Mouse (Mus musculus): ENCODE data around the gene Wdr78. TPM values are rescaled to one million over a fixed set of nuclear protein-coding genes. Genes with fewer than 3 reads are reported as not detected.

Wdr78 gene
- polyA plus RNA-seq, 1 experiment from 2014 or later, result 2.0 TPM

DNA sequence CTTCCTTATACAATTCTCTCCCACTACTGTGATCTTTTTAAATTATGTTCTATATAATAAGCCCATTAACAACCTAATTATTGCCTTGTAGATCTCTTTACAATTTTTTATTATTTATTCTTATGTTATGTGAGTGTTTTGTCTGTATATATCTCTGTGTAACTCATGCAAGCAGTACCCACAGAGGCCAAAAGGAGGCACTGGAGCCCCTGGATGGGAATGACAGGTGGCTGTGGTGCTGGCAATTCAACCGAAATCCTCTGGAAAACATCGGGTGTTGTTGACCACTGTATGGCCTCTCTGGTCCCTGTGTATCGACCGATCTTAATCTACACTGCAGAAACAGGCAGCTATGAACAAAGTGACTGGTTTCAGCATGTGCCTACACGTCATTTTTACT lies 29.1 kb downstream of the Wdr78 start:
- Histone ChIP-seq H3K4me1 (replicated peaks; ENCODE audit: control insufficient read depth, insufficient read depth, low read length) (no peaks in the 10 kb centered on the region), H3K4me2 (ENCODE audit: low read length) (no peak overlapping the region), H3K36me3 (ENCODE audit: control insufficient read depth, insufficient read depth, low read length) (no peaks in the 10 kb centered on the region), H3K27ac (ENCODE audit: low read depth) (no peak overlapping the region), H3K9me3 (ENCODE audit: control insufficient read depth, low read length) (no peaks in the 10 kb centered on the region), H3K27me3 (replicated peaks; ENCODE audit: control insufficient read depth, insufficient read depth, low read length) (no peaks in the 10 kb centered on the region), H3K9ac (ENCODE audit: low read length) (no peak overlapping the region), H3K4me3 (ENCODE audit: low read depth, low read length) (no peak overlapping the region)
- 92% methylated on average over 5 of the region's 5 CpGs for WGBS
- DNase-seq (ENCODE audit: low spot score), result no peak
- no peak for ATAC-seq (replicated peaks; ENCODE audit: low FRiP score, low TSS enrichment, low read depth)

DNA sequence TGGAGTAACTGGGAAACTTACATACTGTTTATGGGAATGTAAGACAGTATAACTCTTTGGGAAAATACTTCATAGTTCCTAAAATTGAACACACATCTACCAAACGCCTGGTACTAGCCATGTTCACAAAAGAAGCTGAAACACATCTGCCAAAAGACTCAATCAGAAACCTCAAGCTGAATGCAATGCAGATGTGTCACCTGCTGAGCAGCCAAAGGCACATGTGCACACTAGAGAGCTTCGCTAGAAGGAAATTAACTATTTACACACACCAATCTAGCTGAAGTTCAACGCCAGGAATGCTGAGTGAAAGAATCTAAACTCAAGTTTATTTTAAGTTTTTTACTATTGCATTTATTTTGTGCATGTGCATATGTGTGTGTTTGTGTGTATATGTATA lies 43.7 kb downstream of the Wdr78 start:
- Histone ChIP-seq H3K4me1 (replicated peaks; ENCODE audit: control insufficient read depth, insufficient read depth, low read length) (no peaks in the 10 kb centered on the region), H3K9ac (ENCODE audit: low read length) (no peak overlapping the region), H3K9me3 (ENCODE audit: control insufficient read depth, low read length) (no peaks in the 10 kb centered on the region), H3K4me2 (ENCODE audit: low read length) (no peak overlapping the region), H3K27ac (ENCODE audit: low read depth) (no peak overlapping the region), H3K27me3 (replicated peaks; ENCODE audit: control insufficient read depth, insufficient read depth, low read length) (no peaks in the 10 kb centered on the region), H3K4me3 (ENCODE audit: low read depth, low read length) (no peak overlapping the region), H3K36me3 (ENCODE audit: control insufficient read depth, insufficient read depth, low read length) (no peaks in the 10 kb centered on the region)
- ATAC-seq (replicated peaks; ENCODE audit: low FRiP score, low TSS enrichment, low read depth) (no peak), DNase-seq (ENCODE audit: low spot score) (no peak)
- WGBS, result 84% methylated on average over 3 of the region's 3 CpGs

DNA sequence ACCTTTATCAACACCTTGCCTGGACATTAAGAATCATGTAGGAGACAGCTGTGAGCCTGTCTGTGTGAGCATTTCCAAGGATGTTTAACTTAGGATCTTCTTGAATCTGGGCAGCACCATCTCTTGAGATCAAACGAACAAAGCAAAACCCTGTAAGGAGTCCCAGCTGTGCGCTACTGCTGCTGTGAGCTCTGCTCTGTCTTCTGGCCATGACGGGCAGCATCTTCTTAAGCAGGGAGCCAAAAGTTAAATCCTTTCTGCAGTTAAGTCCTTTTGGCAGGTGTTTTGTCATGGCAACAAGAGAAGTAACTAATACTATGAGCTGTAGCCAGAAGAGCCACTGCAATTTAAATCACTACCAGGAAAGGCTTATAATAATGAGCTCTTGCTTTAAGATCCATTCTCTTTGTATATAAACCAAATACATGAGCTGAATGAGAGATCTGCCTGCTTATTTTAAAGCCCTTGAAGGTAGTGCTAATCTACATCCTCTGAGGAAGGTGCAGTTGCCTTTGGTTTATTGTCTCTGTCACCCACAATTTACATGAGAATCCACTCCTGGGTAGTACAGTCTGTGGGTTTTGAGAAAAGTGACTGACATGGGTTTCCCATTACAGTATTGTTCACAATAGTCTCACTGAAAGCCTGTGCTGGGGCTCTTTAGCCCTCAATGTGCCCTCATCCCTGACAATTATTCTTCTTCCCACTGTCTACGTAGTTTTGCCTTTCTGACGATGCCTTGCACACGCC lies 46.3 kb downstream of the Wdr78 start:
- Histone ChIP-seq H3K4me2 (ENCODE audit: low read length) (no peak overlapping the region), H3K4me3 (ENCODE audit: low read depth, low read length) (no peak overlapping the region), H3K36me3 (ENCODE audit: control insufficient read depth, insufficient read depth, low read length) (no peaks in the 10 kb centered on the region), H3K9ac (ENCODE audit: low read length) (no peak overlapping the region), H3K27ac (ENCODE audit: low read depth) (no peak overlapping the region), H3K4me1 (replicated peaks; ENCODE audit: control insufficient read depth, insufficient read depth, low read length) (no peaks in the 10 kb centered on the region), H3K27me3 (replicated peaks; ENCODE audit: control insufficient read depth, insufficient read depth, low read length) (no peaks in the 10 kb centered on the region), H3K9me3 (ENCODE audit: control insufficient read depth, low read length) (no peaks in the 10 kb centered on the region)
- no peak for DNase-seq (ENCODE audit: low spot score)
- WGBS, result 61% methylated on average over 6 of the region's 6 CpGs
- ATAC-seq (replicated peaks; ENCODE audit: low FRiP score, low TSS enrichment, low read depth), result no peak

DNA sequence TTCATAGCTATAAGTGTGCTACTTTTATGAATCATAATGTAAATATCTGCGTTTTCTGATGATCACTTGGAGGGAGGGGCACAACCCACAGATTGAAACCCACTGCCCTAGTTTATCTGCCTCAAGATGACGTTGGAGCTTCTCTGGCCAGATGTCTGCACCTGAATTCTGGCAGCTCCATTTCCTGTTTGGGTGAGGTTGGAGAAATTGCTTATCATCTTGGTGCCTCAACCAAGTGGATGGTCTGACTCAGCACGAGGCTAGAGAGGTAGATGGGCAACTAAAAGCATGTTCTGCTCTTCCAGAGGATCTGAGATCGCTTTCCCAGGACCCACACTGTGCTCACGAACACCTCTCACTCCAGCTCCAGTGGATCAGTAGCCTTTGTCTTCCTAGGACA lies 49.4 kb downstream of the Wdr78 start:
- Histone ChIP-seq H3K36me3 (ENCODE audit: control insufficient read depth, insufficient read depth, low read length) (no peaks in the 10 kb centered on the region), H3K27me3 (replicated peaks; ENCODE audit: control insufficient read depth, insufficient read depth, low read length) (no peaks in the 10 kb centered on the region), H3K4me3 (ENCODE audit: low read depth, low read length) (no peak overlapping the region), H3K9ac (ENCODE audit: low read length) (no peak overlapping the region), H3K4me1 (replicated peaks; ENCODE audit: control insufficient read depth, insufficient read depth, low read length) (no peaks in the 10 kb centered on the region), H3K9me3 (ENCODE audit: control insufficient read depth, low read length) (no peaks in the 10 kb centered on the region), H3K27ac (ENCODE audit: low read depth) (no peak overlapping the region), H3K4me2 (ENCODE audit: low read length) (no peak overlapping the region)
- ATAC-seq (replicated peaks; ENCODE audit: low FRiP score, low TSS enrichment, low read depth) (no peak), DNase-seq (ENCODE audit: low spot score) (no peak)
- WGBS, result 58% methylated on average over 5 of the region's 5 CpGs

DNA sequence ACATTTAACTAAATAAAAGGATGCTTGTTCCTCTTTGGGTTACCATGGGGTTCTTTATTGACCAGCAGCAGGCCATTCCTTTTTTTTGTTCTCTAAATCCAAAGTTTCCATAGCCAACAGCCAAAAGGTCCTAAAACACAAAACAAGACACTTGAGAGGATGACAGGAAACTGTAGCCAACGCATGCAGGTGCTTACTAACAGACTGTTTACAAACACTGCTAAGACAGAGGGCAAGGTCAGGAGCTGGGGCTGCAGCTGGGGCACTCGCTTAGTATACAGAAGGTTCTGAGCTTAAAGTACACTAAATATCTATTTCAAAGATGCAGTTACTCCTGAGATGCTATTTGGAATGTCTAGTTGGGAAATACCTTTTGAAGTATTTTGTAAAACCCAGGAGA lies 49.9 kb downstream of the Wdr78 start:
- WGBS, result 57% methylated on average over 2 of the region's 2 CpGs
- no peak overlapping the region for H3K27ac ChIP-seq (ENCODE audit: low read depth)
- H3K36me3 ChIP-seq (ENCODE audit: control insufficient read depth, insufficient read depth, low read length), result no peaks in the 10 kb centered on the region
- no peak overlapping the region for H3K4me2 ChIP-seq (ENCODE audit: low read length)
- ATAC-seq (replicated peaks; ENCODE audit: low FRiP score, low TSS enrichment, low read depth) (no peak), DNase-seq (ENCODE audit: low spot score) (no peak)
- H3K27me3 ChIP-seq (replicated peaks; ENCODE audit: control insufficient read depth, insufficient read depth, low read length), result no peaks in the 10 kb centered on the region
- H3K4me1 ChIP-seq (replicated peaks; ENCODE audit: control insufficient read depth, insufficient read depth, low read length), result no peaks in the 10 kb centered on the region
- no peaks in the 10 kb centered on the region for H3K9me3 ChIP-seq (ENCODE audit: control insufficient read depth, low read length)
- no peak overlapping the region for H3K4me3 ChIP-seq (ENCODE audit: low read depth, low read length)
- H3K9ac ChIP-seq (ENCODE audit: low read length), result no peak overlapping the region

DNA sequence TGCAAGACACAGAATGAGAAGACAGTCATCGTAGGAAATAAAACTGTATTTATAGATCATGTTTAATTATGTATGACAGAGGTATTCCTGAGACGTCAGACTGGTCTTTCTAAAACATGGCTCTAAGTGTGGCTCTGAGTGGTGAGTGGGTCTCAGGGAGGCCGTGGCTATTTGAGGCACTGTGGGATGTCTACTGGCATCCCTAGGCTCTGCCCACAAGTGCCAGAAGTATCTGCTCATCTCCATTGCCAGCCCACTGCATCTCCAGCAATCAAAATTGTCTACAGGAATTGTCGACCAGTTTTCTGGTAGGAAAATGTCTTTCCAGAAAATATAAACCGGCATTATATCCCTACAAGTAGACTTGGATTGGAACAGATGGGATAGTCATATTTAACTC lies 57.4 kb downstream of the Wdr78 start:
- Histone ChIP-seq H3K36me3 (ENCODE audit: control insufficient read depth, insufficient read depth, low read length) (no peaks in the 10 kb centered on the region), H3K4me2 (ENCODE audit: low read length) (no peak overlapping the region), H3K4me1 (replicated peaks; ENCODE audit: control insufficient read depth, insufficient read depth, low read length) (no peaks in the 10 kb centered on the region), H3K27me3 (replicated peaks; ENCODE audit: control insufficient read depth, insufficient read depth, low read length) (no peaks in the 10 kb centered on the region), H3K9me3 (ENCODE audit: control insufficient read depth, low read length) (no peaks in the 10 kb centered on the region), H3K9ac (ENCODE audit: low read length) (no peak overlapping the region), H3K27ac (ENCODE audit: low read depth) (no peak overlapping the region), H3K4me3 (ENCODE audit: low read depth, low read length) (no peak overlapping the region)
- DNase-seq (ENCODE audit: low spot score) (no peak), ATAC-seq (replicated peaks; ENCODE audit: low FRiP score, low TSS enrichment, low read depth) (no peak)
- WGBS, result 85% methylated on average over 5 of the region's 5 CpGs

DNA sequence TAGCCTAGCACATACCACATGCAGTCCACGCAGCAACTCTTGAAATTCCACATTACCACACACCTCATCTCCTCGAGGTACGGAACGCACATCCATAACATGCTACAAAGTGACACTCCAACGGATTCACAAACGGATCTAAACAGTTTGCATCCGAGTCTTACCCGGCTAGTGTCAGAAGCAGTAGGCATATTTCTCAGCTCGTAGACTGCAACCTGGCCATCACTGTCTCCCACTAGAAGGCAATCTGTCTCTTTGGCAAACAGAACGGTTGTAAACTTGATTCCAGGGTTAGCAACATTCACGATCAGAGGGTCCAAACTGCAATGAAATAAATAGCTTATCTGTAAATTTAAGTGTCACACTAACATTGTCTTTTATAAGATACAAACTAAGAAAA lies 66.3 kb downstream of the Wdr78 start:
- Histone ChIP-seq H3K4me3 (ENCODE audit: low read depth, low read length) (no peak overlapping the region), H3K27me3 (replicated peaks; ENCODE audit: control insufficient read depth, insufficient read depth, low read length) (no peaks in the 10 kb centered on the region), H3K4me1 (replicated peaks; ENCODE audit: control insufficient read depth, insufficient read depth, low read length) (no peaks in the 10 kb centered on the region), H3K27ac (ENCODE audit: low read depth) (no peak overlapping the region), H3K36me3 (ENCODE audit: control insufficient read depth, insufficient read depth, low read length) (no peaks in the 10 kb centered on the region), H3K9me3 (ENCODE audit: control insufficient read depth, low read length) (no peaks in the 10 kb centered on the region), H3K4me2 (ENCODE audit: low read length) (no peak overlapping the region), H3K9ac (ENCODE audit: low read length) (no peak overlapping the region)
- DNase-seq (ENCODE audit: low spot score) (no peak), ATAC-seq (replicated peaks; ENCODE audit: low FRiP score, low TSS enrichment, low read depth) (no peak)
- 64% methylated on average over 11 of the region's 11 CpGs for WGBS

DNA sequence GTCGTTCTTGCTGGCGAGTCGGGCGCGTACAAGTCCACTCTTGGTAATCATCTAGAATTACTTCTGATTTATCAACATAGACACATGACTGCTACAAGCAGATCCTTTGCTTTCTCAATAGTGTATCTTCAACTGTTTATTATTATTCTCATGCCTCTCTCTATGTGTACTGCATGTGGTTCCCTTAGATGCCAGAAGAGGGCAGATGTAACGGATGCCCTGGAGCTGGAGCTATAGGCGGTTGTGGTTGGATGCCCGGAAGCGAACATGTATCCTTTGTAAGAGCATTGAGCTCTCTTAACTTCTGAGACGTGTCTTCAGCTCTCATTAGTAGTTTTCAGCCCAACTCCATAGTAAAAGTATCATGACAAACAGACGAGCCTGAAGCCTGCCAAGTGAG lies 71.4 kb downstream of the Wdr78 start:
- Histone ChIP-seq H3K27ac (ENCODE audit: low read depth) (no peak overlapping the region), H3K9me3 (ENCODE audit: control insufficient read depth, low read length) (no peaks in the 10 kb centered on the region), H3K4me1 (replicated peaks; ENCODE audit: control insufficient read depth, insufficient read depth, low read length) (no peaks in the 10 kb centered on the region), H3K27me3 (replicated peaks; ENCODE audit: control insufficient read depth, insufficient read depth, low read length) (no peaks in the 10 kb centered on the region), H3K4me2 (ENCODE audit: low read length) (no peak overlapping the region), H3K9ac (ENCODE audit: low read length) (no peak overlapping the region), H3K4me3 (ENCODE audit: low read depth, low read length) (no peak overlapping the region), H3K36me3 (ENCODE audit: control insufficient read depth, insufficient read depth, low read length) (no peaks in the 10 kb centered on the region)
- DNase-seq (ENCODE audit: low spot score) (no peak), ATAC-seq (replicated peaks; ENCODE audit: low FRiP score, low TSS enrichment, low read depth) (no peak)
- 92% methylated on average over 11 of the region's 11 CpGs for WGBS

DNA sequence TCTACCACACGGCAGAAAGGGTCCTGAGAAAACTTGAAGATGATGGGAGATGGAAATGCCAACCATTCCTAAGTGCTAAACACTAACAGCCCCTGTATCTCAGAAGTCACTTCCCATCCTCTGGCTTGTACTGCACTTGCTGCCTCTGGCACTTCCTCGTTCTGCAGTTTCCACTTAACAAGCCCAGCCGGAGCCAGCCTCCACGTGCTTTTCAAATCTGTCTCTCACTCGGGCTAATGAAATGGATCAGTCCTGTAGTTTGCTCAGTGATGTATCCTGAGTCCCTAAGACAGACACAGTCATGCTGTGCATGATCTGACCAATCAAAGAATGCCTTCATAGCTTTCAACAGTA lies 74.5 kb downstream of the Wdr78 start:
- Histone ChIP-seq H3K9me3 (ENCODE audit: control insufficient read depth, low read length) (no peaks in the 10 kb centered on the region), H3K4me1 (replicated peaks; ENCODE audit: control insufficient read depth, insufficient read depth, low read length) (no peaks in the 10 kb centered on the region), H3K36me3 (ENCODE audit: control insufficient read depth, insufficient read depth, low read length) (no peaks in the 10 kb centered on the region), H3K27me3 (replicated peaks; ENCODE audit: control insufficient read depth, insufficient read depth, low read length) (no peaks in the 10 kb centered on the region), H3K27ac (ENCODE audit: low read depth) (no peak overlapping the region), H3K4me2 (ENCODE audit: low read length) (no peak overlapping the region), H3K4me3 (ENCODE audit: low read depth, low read length) (no peak overlapping the region), H3K9ac (ENCODE audit: low read length) (no peak overlapping the region)
- DNase-seq (ENCODE audit: low spot score) (no peak), ATAC-seq (replicated peaks; ENCODE audit: low FRiP score, low TSS enrichment, low read depth) (no peak)
- WGBS, result 55% methylated on average over 5 of the region's 5 CpGs
